Mouse (Mus musculus) midbrain, embryonic 13.5 days (tissue): ENCODE measurements around the gene Gorasp2. TPM values are rescaled to one million over a fixed set of nuclear protein-coding genes. Genes with fewer than 3 reads are reported as not detected.
A peak's percentile ranks its signal among the peaks of the same experiment; 100 is the strongest.

Source experiments
- ATAC-seq: fragments of 200-750 bp; cut with Nextera tagmentation; 2 replicates; pipeline ENCODE4 v1.8.0; 2017; ENCODE audit warnings: mild to moderate bottlenecking, moderate TSS enrichment, moderate library complexity
- H3K27ac ChIP-seq: fragments of 300-500 bp; sonication (generic); 2 replicates; pipeline ENCODE4 v1.5.1; 2015; ENCODE audit warnings: inconsistent platforms, mild to moderate bottlenecking, moderate library complexity
- H3K27me3 ChIP-seq: fragments of 300-500 bp; sonication (generic); 2 replicates; pipeline ENCODE4 v1.6.1; 2015; ENCODE audit warnings: mild to moderate bottlenecking, inconsistent platforms
- H3K36me3 ChIP-seq: fragments of 300-500 bp; sonication (generic); 2 replicates; pipeline ENCODE4 v1.6.1; 2015; ENCODE audit warnings: mild to moderate bottlenecking, inconsistent platforms
- H3K4me1 ChIP-seq: fragments of 300-500 bp; sonication (generic); replicated peaks from 2 replicates; pipeline ENCODE4 v1.6.1; 2015; ENCODE audit warnings: inconsistent platforms
- H3K4me2 ChIP-seq: fragments of 300-500 bp; sonication (generic); replicated peaks from 2 replicates; pipeline ENCODE4 v1.6.1; 2015; ENCODE audit warnings: moderate library complexity, mild to moderate bottlenecking, inconsistent platforms
- H3K4me3 ChIP-seq: fragments of 300-500 bp; sonication (generic); replicated peaks from 2 replicates; pipeline ENCODE4 v1.5.1; 2015; ENCODE audit warnings: mild to moderate bottlenecking, inconsistent platforms
- H3K9ac ChIP-seq: fragments of 300-500 bp; sonication (generic); replicated peaks from 2 replicates; pipeline ENCODE4 v1.6.1; 2015; ENCODE audit warnings: mild to moderate bottlenecking, inconsistent platforms
- H3K9me3 ChIP-seq: fragments of 300-500 bp; sonication (generic); 2 replicates; pipeline ENCODE4 v1.6.1; 2016; ENCODE audit warnings: mild to moderate bottlenecking, inconsistent platforms
- whole genome bisulfite sequencing: fragments of 180-500 bp; shearing (Covaris S2); methylation state at CpG from one replicate; pipeline ENCODE4 v1.1.7; 2015; 5-methylcytosine and 5-hydroxymethylcytosine counted together
- polyA plus RNA-seq: library from polyadenylated mRNA; unstranded; fragments of >200 nt; fragmentation: Nextera tagmentation; extraction: Ambion mirVana; gene quantifications from 2 replicates; pipeline ENCODE4 v1.2.1, GENCODE M21; 2015

Gene Gorasp2
- polyA plus RNA-seq, 1 experiment from 2014 or later = 123 TPM

DNA sequence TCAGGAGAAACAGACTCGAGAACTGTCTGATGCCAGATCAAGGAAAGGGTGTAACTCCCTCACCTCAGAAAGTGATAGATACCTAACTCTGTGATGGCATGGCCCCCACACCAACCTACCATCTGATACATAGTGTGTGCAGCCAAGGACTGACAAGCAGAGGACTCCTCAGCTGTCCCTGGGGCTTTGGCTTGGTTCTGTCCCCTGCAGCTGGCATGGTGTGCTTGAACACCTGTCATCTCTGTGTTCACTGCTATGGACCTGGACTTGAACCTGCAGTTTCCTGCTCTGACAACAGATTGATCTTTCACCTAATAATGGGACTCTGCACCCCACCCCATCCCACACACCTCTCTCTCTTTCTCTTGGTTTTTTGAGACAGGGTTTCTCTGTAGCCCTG, 29.0 kb upstream of the Gorasp2 start:
- Histone ChIP-seq H3K4me1 (peaks cover 5% of the 10 kb centered on the region), H3K4me2 (no peak overlapping the region), H3K4me3 (no peak overlapping the region), H3K36me3 (no peaks in the 10 kb centered on the region), H3K9me3 (peaks cover 4% of the 10 kb centered on the region; the same call in 1 of the 2 replicates), H3K27ac (no peak overlapping the region), H3K9ac (no peak overlapping the region), H3K27me3 (no peaks in the 10 kb centered on the region)
- WGBS = 82% methylated on average over 1 of the region's 1 CpGs
- no peak for ATAC-seq

DNA sequence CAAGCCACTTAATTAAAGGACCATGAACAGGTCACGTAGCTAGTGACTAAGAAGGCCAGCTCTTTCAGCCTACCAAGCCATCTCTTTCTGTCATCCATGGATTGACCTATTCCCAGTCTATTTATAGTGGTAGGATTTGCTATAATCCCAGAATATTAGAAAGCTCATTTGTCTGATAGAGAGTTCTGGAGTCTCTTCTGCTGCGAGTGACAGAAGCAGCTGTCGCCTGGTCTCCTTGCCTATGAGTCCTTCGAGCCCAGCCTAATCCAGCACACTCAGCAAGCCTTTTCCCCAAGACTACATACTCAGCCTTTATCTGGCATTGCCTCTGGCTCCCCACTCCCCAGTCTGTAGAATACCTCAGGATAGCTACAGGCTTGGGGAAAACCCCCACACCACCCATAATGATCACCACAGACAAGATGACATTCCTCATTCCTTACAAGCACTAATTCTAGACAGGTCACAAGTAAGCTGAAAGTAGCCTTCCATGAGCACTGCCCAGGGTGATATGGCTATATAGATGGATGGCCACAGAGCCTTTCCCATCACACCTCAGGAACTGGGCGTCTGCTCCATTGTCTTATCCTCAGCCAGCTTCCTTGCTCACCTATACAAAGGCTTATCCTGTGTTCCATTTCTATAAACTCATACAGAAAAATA, 27.2 kb upstream of the Gorasp2 start:
- peaks cover 4% of the 10 kb centered on the region; the same call in 1 of the 2 replicates for H3K9me3 ChIP-seq
- H3K4me1 ChIP-seq = peaks cover 4% of the 10 kb centered on the region
- H3K36me3 ChIP-seq = no peaks in the 10 kb centered on the region
- ATAC-seq = no peak
- no peak overlapping the region for H3K27ac ChIP-seq
- no peaks in the 10 kb centered on the region for H3K27me3 ChIP-seq
- 87% methylated on average over 5 of the region's 5 CpGs for WGBS
- H3K9ac ChIP-seq = no peak overlapping the region
- no peak overlapping the region for H3K4me3 ChIP-seq
- no peak overlapping the region for H3K4me2 ChIP-seq

DNA sequence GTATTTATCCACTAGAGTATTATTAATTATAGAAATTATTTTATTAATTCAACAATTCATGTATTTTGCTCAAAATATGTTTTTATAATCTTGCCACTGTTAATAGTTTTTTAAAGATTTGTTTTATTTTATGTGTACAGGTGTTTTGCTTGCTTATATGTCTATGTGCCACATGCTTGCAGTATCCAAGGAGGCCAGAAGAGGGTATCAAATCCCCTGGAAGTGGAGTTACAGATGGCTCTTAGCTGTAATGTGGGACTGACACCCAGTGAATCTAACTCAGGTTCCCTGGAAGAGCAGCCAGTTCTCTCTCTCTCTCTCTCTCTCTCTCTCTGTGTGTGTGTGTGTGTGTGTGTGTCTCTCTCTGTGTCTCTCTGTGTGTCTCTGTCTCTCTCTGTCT, 20.4 kb upstream of the Gorasp2 start:
- Histone ChIP-seq H3K9ac (no peak overlapping the region), H3K27ac (no peak overlapping the region), H3K4me2 (no peak overlapping the region), H3K4me3 (no peak overlapping the region), H3K4me1 (peaks cover 11% of the 10 kb centered on the region; the same call in 1 of the 2 replicates), H3K27me3 (no peaks in the 10 kb centered on the region), H3K9me3 (no peaks in the 10 kb centered on the region), H3K36me3 (no peaks in the 10 kb centered on the region)
- ATAC-seq = no peak

DNA sequence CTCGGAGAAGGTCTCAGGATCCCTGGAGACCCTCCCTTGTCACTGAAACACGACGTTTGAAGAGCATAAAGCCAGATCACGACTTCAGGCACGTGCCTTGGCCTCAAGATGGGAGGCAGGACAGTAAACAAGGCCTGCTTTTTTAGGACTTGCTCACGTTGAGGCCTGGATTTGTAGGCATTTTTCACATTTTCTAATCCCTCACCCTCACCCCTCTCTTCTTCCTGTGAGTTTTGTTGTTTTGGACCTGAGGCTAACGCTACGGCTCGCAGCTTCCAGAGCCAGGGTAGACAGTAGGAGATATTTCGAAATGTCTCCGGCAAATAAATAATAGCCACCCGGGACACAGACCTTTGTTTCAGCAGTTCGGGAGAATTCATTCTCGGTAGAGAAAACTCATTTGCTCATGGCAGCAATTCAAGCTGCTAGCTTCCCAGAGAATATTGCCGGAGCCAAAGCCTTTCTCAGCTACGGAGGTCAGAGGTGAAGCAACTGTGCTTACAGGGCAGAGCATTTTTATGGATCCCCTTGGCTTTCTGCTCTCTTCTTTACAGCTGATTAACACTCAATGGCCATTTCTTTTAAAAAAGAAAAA, 18.3 kb upstream of the Gorasp2 start:
- no peak overlapping the region for H3K4me2 ChIP-seq
- no peak for ATAC-seq
- H3K9me3 ChIP-seq = no peaks in the 10 kb centered on the region
- H3K27me3 ChIP-seq = no peaks in the 10 kb centered on the region
- 56% methylated on average over 16 of the region's 16 CpGs for WGBS
- H3K9ac ChIP-seq = peak overlapping the region; percentile 10; the same call in 1 of the 2 replicates
- no peaks in the 10 kb centered on the region for H3K36me3 ChIP-seq
- no peak overlapping the region for H3K27ac ChIP-seq
- H3K4me1 ChIP-seq = peaks cover 11% of the 10 kb centered on the region; the same call in 1 of the 2 replicates
- no peak overlapping the region for H3K4me3 ChIP-seq

DNA sequence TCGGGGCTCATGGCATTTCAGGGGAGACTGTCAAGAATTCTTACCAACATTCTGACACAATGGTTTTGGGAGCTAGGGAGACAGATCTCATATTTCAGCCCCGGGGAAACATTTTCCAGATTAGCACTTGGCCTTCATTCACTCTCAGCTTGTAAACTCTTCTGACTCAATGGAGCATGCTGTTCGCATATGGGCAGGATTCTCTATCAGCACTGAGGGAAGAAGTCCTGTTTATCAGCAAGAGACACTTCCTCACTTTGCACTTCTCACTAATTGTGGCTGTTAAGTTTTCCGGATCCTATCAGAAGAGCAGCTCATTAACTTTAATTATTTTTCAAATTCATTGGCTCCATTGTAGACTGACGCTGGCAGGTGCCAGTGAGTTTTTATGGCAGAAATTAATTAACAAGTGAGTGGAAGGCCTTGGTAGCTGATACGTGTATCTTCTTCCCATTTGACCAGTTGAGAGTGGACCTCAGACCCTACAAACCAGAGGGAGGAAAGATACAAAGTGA, 16.1 kb upstream of the Gorasp2 start:
- Histone ChIP-seq H3K36me3 (no peaks in the 10 kb centered on the region), H3K9ac (no peak overlapping the region), H3K4me2 (no peak overlapping the region), H3K9me3 (no peaks in the 10 kb centered on the region), H3K4me1 (peaks cover 11% of the 10 kb centered on the region; the same call in 1 of the 2 replicates), H3K4me3 (no peak overlapping the region), H3K27me3 (no peaks in the 10 kb centered on the region), H3K27ac (no peak overlapping the region)
- 80% methylated on average over 6 of the region's 6 CpGs for WGBS
- no peak for ATAC-seq

DNA sequence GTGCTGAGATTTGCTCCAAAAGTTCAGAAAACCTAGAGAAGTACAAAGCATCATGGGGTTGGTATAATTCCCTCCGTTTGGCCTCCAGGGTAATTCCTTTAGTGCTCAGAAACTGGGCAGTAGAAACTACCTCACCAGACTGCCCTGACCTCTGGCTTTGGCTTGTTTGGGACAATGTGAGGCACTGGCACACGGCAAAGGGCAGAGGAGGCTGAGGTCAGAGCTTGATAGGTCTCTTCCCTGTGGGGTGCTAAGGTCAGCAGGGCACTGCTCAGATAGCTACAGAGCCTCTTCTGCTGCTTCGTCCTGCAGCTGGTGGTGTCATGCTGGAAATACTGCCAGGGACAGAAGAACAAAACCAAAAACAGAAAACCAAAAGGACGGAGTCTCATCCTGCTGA, 13.7 kb upstream of the Gorasp2 start:
- WGBS = 45% methylated on average over 4 of the region's 4 CpGs

DNA sequence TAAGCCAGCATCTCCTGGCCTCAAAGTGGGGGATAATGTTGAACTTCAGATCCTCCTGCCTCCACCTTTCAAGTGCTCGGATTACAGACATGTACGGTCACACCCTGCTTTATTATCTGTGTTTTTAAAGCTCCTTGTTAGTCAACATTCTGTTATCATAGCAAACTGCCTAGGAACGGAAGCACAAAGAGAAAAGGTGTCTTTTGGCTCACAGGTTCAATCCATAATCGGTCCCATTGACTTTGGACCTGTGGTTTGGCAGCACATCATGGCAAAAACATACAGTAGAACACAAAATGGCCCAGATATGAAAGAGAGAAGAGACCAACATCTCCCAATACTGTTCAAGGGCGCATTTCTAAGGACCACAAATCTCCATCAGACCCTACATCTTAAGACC, 13.1 kb upstream of the Gorasp2 start:
- ATAC-seq = no peak
- no peak overlapping the region for H3K4me2 ChIP-seq
- no peak overlapping the region for H3K9ac ChIP-seq
- H3K27me3 ChIP-seq = no peaks in the 10 kb centered on the region
- 0 out of 2 replicates have a peak, but pooled peaks cover 4% of the 10 kb centered on the region for H3K4me1 ChIP-seq
- no peaks in the 10 kb centered on the region for H3K36me3 ChIP-seq
- no peak overlapping the region for H3K4me3 ChIP-seq
- no peak overlapping the region for H3K27ac ChIP-seq
- H3K9me3 ChIP-seq = no peaks in the 10 kb centered on the region
- WGBS = 90% methylated on average over 5 of the region's 5 CpGs

More for the DNA sequence above, 13.7 kb upstream of the Gorasp2 start:
- no peak for ATAC-seq
- Histone ChIP-seq H3K36me3 (no peaks in the 10 kb centered on the region), H3K4me3 (no peak overlapping the region), H3K4me1 (peaks cover 10% of the 10 kb centered on the region; the same call in 1 of the 2 replicates), H3K9ac (no peak overlapping the region), H3K27ac (no peak overlapping the region), H3K4me2 (no peak overlapping the region), H3K27me3 (no peaks in the 10 kb centered on the region), H3K9me3 (no peaks in the 10 kb centered on the region)

DNA sequence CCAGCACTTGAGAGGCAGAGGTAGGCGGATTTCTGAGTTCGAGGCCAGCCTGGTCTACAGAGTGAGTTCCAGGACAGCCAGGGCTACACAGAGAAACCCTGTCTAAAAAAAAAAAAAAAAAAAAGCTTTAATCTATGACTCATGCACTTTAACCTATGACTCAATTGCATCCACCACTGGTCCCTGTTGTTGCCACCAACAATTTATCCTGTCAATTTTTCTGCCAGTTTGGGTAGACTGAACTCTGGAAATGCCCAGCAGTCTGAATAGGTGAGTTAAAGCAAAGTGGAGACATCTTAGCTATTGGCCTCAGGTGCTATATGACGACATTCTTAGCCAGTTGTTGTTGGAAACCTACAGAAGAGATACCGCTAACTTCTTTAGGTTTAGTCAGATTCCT, 11.9 kb upstream of the Gorasp2 start:
- Histone ChIP-seq H3K36me3 (no peaks in the 10 kb centered on the region), H3K4me1 (no peaks in the 10 kb centered on the region), H3K4me2 (no peak overlapping the region), H3K9ac (no peak overlapping the region), H3K4me3 (no peak overlapping the region), H3K27ac (no peak overlapping the region), H3K9me3 (no peaks in the 10 kb centered on the region), H3K27me3 (0 out of 2 replicates have a peak, but pooled peaks cover 2% of the 10 kb centered on the region)
- no peak for ATAC-seq
- WGBS = 91% methylated on average over 4 of the region's 4 CpGs

DNA sequence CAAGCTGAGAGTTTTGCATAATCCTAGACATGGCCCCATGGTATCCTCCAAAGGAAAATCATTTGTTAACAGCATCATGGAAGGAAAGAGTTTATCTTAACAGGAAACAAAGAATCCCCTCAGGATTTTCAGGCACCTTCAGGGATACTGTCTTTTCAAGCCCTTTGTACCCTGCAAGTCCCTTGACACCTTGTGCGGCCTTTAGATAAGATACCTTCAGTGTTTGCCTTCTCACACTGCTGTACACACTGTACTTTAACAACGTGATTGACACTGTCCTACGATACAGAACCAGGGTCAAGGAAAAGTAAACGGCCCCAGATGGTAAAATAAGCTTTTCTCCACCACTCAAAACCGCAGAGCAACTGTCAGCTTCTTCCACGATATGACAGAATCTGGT, 9.6 kb upstream of the Gorasp2 start:
- Histone ChIP-seq H3K4me3 (no peak overlapping the region), H3K4me1 (no peaks in the 10 kb centered on the region), H3K9ac (no peak overlapping the region), H3K36me3 (no peaks in the 10 kb centered on the region), H3K27ac (no peak overlapping the region), H3K4me2 (no peak overlapping the region), H3K9me3 (no peaks in the 10 kb centered on the region), H3K27me3 (0 out of 2 replicates have a peak, but pooled peaks cover 3% of the 10 kb centered on the region)
- ATAC-seq = no peak
- WGBS = 74% methylated on average over 6 of the region's 6 CpGs

DNA sequence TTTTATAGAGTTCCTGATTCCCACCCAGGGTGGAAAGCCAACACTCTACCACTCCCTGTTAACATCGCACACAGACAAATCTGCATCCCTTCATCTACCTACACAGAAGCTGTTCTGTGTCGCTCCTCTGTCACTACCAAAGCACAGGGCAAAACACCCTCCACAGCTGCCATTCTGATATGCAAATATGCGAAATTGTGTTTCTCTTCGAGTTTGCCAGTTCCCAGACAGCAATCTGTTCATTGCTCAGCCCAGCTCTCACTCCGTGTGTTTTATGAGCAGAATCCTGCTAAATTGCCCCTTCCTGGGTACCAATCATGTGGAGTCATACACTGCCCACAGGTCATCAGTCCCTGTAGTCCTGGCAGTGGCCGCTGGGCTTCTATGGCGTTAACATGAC, 4.3 kb upstream of the Gorasp2 start:
- ATAC-seq = no peak
- Histone ChIP-seq H3K9ac (no peak overlapping the region), H3K27ac (no peak overlapping the region), H3K9me3 (no peaks in the 10 kb centered on the region), H3K4me2 (no peak overlapping the region), H3K27me3 (0 out of 2 replicates have a peak, but pooled peaks cover 3% of the 10 kb centered on the region), H3K4me3 (no peak overlapping the region), H3K36me3 (no peaks in the 10 kb centered on the region), H3K4me1 (peaks cover 7% of the 10 kb centered on the region)
- WGBS = 75% methylated on average over 7 of the region's 7 CpGs

DNA sequence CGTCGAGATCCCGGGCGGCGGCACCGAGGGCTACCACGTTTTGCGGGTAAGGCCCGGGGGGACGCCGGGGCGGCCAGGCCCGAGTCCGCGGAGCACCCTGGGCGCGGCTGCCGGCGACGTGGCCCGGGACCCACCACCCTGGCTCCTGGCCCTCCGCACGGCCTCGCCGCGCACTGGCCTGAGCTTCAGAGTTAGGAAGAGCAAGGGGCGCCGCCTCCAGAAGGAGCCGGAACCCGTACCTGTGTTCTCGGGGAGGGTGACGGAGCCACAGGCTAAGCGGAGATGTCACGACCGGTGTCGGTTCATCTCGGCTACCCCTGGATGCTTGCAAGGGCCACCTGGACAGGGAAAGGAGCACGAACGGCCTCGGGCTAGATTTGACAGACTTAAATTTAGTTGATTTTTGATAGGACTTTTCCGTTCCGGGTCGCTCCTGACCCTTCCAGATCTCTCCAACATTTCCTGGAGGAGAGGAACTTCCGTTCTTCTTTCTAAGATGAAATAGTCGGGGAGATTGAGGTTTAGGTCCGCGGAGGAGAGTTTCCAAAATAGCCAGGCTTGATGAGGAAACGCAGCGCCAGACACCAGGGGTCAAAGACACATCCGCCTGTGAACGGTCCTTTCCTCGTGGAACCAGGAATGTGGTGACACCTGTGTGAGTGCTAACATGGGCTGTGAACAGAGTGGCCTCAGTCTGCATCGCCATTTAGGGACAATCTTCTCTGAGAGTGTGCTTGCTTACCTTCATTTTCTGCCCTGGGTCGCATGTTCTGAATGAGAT, 529 bp downstream of the Gorasp2 start, which contains the start of gene Gm26558:
Gm26558 (minus strand) TSS at position 394 of the 781 bp plus-strand sequence.
- H3K27ac ChIP-seq = peak within 1 kb of the TSS; percentile 87
- no peaks in the 10 kb centered on the region for H3K27me3 ChIP-seq
- peak within 1 kb of the TSS; percentile 92 for H3K9ac ChIP-seq
- peak within 1 kb of the TSS; percentile 90 for H3K4me2 ChIP-seq
- peak; percentile 91 for ATAC-seq
- under 1% methylated on average over 54 of the region's 54 CpGs for WGBS
- peaks cover 24% of the 10 kb centered on the region for H3K4me1 ChIP-seq
- H3K9me3 ChIP-seq = no peaks in the 10 kb centered on the region
- no peaks in the 10 kb centered on the region for H3K36me3 ChIP-seq
- peak within 1 kb of the TSS; percentile 91 for H3K4me3 ChIP-seq

DNA sequence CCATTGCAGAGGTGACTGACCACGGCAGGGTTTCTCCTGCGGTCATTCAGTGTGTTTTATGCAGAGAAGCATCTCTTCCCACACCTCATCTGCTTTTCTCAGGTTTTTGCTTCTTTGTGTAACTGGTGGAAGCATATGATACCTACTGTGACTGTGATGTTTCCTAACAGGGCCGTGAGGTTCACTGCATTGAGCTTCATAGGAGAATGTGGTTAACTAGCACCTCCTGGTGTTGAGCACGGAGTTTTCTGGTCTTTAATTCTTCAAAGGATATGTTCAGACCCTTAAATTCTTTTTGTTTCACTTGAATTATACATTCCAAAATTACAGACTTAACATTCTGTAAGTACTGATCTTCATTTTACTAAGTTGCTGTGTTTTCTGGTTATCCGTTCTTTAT, 2.4 kb downstream of the Gorasp2 start:
- H3K4me3 ChIP-seq = no peak overlapping the region
- no peak overlapping the region for H3K9ac ChIP-seq
- no peaks in the 10 kb centered on the region for H3K36me3 ChIP-seq
- no peaks in the 10 kb centered on the region for H3K27me3 ChIP-seq
- no peaks in the 10 kb centered on the region for H3K9me3 ChIP-seq
- no peak for ATAC-seq
- peaks cover 24% of the 10 kb centered on the region for H3K4me1 ChIP-seq
- H3K4me2 ChIP-seq = no peak overlapping the region
- WGBS = 75% methylated on average over 5 of the region's 5 CpGs
- H3K27ac ChIP-seq = no peak overlapping the region
